In genomic region chr2:168107901-168108300, GRCm38 (mm10) we compare ENCODE assay signal across 1 mouse cellular context. TPM values are rescaled to one million over a fixed set of nuclear protein-coding genes. Genes with fewer than 3 reads are reported as not detected.
"Had no signal": no experiment of that assay in that cellular context is flagged by ENCODE, and none has a peak within 500 bp of the region (broad histone marks: within the 10 kb centered on the region; RNA-seq: fewer than 3 reads in every experiment).

No protein-coding gene starts in this region.

RNA-seq across cellular contexts. Expression of gene Pard6b, which starts 27.1 kb away (rescaled TPM):
- polyA plus RNA-seq: macrophage had no signal
